ENCODE assay signal across 37 mouse cellular contexts in the genomic region with DNA sequence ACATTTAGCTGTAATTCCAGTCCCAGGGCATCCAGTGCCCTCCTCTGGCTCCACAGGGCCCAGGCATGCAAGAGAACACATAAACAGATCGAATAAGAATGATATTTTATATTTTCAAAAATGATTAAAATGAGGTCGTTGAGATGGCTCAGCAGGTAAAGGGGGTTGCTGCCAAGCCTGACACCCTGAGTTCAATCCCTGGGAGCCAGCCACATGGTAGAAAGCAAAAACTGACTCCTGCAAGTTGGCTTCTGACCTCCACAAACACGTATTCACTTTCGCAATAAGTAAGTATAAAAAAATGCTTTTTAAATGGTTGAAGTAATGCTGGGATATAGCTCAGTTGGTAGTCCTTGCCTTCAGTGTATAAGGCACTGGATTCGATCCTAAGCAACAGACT. TPM values are rescaled to one million over a fixed set of nuclear protein-coding genes. Genes with fewer than 3 reads are reported as not detected.
"Had no signal": no experiment of that assay in that cellular context is flagged by ENCODE, and none has a peak within 500 bp of the region (broad histone marks: within the 10 kb centered on the region; RNA-seq: fewer than 3 reads in every experiment).

No protein-coding gene starts in this region.

- H3K36me3 ChIP-seq: heart, embryonic 10.5 days; heart, embryonic 12.5 days; hindbrain, embryonic 10.5 days; hindbrain, embryonic 12.5 days; intestine, embryonic 15.5 days; limb, embryonic 13.5 days; limb, embryonic 15.5 days had no signal

- H3K27ac ChIP-seq: gastrocnemius, adult 2 months; heart, adult 2 months; heart, embryonic 10.5 days; hindbrain, embryonic 10.5 days; hindbrain, embryonic 12.5 days; hindbrain, embryonic 14.5 days; intestine, embryonic 15.5 days; layer of hippocampus, adult 2 months; left cerebral cortex, adult 2 months; limb, embryonic 13.5 days; limb, embryonic 15.5 days; liver, embryonic 14.5 days had no signal

- ATAC-seq: hindbrain, embryonic 16.5 days; inflammation-experienced regulatory T-cells, adult 6 months; intestine, embryonic 15.5 days; intestine, postnatal 0 days had no signal

- H3K9ac ChIP-seq: heart, embryonic 12.5 days; hindbrain, embryonic 12.5 days; hindbrain, embryonic 14.5 days; intestine, embryonic 15.5 days; limb, embryonic 13.5 days; limb, embryonic 15.5 days; liver, embryonic 14.5 days had no signal

- H3K4me3 ChIP-seq: gastrocnemius, adult 2 months; heart, adult 2 months; heart, embryonic 10.5 days; heart, embryonic 12.5 days; hindbrain, embryonic 10.5 days; hindbrain, embryonic 12.5 days; intestine, embryonic 15.5 days; layer of hippocampus, adult 2 months; left cerebral cortex, adult 2 months; limb, embryonic 13.5 days; limb, embryonic 15.5 days had no signal

- H3K4me2 ChIP-seq: heart, embryonic 12.5 days; hindbrain, embryonic 12.5 days; hindbrain, embryonic 14.5 days; intestine, embryonic 15.5 days; limb, embryonic 13.5 days; limb, embryonic 15.5 days had no signal

- H3K4me1 ChIP-seq: heart, embryonic 12.5 days; hindbrain, embryonic 10.5 days; hindbrain, embryonic 12.5 days; intestine, embryonic 15.5 days; limb, embryonic 13.5 days; limb, embryonic 15.5 days had no signal

- H3K9me3 ChIP-seq: heart, embryonic 10.5 days; heart, embryonic 12.5 days; hindbrain, embryonic 10.5 days; hindbrain, embryonic 12.5 days; intestine, embryonic 15.5 days; limb, embryonic 13.5 days; limb, embryonic 15.5 days had no signal

- DNase-seq: gastrocnemius, adult 2 months; gastrocnemius, postnatal 10 days; gastrocnemius, postnatal 25 days; heart, adult 2 months; heart, postnatal 10 days; heart, postnatal 4 days; kidney, adult 18-20 months; kidney, adult 8-10 months; kidney, postnatal 10 days; kidney, postnatal 25 days; kidney, postnatal 4 days; left cerebral cortex, postnatal 4 days had no signal

- H3K27me3 ChIP-seq: heart, embryonic 12.5 days; hindbrain, embryonic 12.5 days; intestine, embryonic 15.5 days; limb, embryonic 13.5 days; limb, embryonic 15.5 days had no signal

RNA-seq across cellular contexts. Expression of gene Elovl3, which starts 20.9 kb away (rescaled TPM):
- total RNA-seq: gastrocnemius, adult 2 months; gastrocnemius, postnatal 10 days; gastrocnemius, postnatal 25 days; gastrocnemius, postnatal 4 days; granulocyte monocyte progenitor cell, adult 5-6 weeks; heart, postnatal 4 days; layer of hippocampus, adult 2 months; layer of hippocampus, postnatal 10 days; layer of hippocampus, postnatal 25 days; left cerebral cortex, adult 2 months; left cerebral cortex, postnatal 10 days; left cerebral cortex, postnatal 25 days; left cerebral cortex, postnatal 4 days had no signal
- polyA plus RNA-seq: frontal cortex, adult 2 months; heart, embryonic 10.5 days; heart, embryonic 12.5 days; heart, embryonic 14.5 days; heart, embryonic 16.5 days; hindbrain, embryonic 10.5 days; hindbrain, embryonic 12.5 days; hindbrain, embryonic 14.5 days; hindbrain, embryonic 16.5 days; inflammation-experienced regulatory T-cells, adult 6 months; intestine, embryonic 15.5 days; intestine, postnatal 0 days; kidney, embryonic 14.5 days; kidney, embryonic 16.5 days had no signal

RNA-seq across cellular contexts. Expression of gene Pitx3, which starts 37.3 kb away (rescaled TPM):
- total RNA-seq: granulocyte monocyte progenitor cell, adult 5-6 weeks; heart, postnatal 4 days; layer of hippocampus, adult 2 months; layer of hippocampus, postnatal 10 days; layer of hippocampus, postnatal 25 days; left cerebral cortex, adult 2 months; left cerebral cortex, postnatal 10 days; left cerebral cortex, postnatal 25 days; left cerebral cortex, postnatal 4 days had no signal
- polyA plus RNA-seq: hindbrain, embryonic 10.5 days; hindbrain, embryonic 14.5 days; inflammation-experienced regulatory T-cells, adult 6 months; intestine, embryonic 15.5 days; intestine, postnatal 0 days; kidney, embryonic 14.5 days; liver, embryonic 14.5 days had no signal
